Mouse (Mus musculus) T-cell, adult 2 months (primary cell): ENCODE results near the gene Tmem239.
"Not testable (repeated sequence)": the region's sequence is repeated elsewhere in the genome, so short reads cannot be mapped to it uniquely, and the experiment has no call there.

Experiments
- DNase-seq: peaks from one replicate; pipeline ENCODE4 v3.0.0; 2022; ENCODE audit warnings: low spot score

Tmem239 gene

DNA sequence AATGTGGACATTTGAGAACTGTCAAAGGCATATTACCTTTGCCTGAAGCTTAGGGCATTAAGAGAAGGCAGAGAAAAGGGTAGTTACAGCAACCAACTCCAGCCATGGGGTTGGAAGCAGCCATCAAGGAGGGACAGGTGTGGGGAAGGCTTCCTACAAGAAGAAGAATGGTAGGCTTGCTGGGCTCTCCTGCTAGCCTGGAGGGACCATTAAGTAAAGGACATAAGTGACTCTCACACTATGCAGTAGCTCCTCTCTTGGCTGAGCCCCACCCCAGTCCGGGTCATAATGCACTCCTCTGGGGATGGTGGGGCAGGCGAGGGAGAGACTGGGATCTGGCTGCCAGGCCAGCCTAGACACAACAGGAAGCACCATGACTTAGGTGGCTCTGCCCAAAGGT is at the start of gene Tmem239:
Tmem239 (plus strand) TSS at position 301 of the 400 bp plus-strand sequence.
- no peak for DNase-seq

DNA sequence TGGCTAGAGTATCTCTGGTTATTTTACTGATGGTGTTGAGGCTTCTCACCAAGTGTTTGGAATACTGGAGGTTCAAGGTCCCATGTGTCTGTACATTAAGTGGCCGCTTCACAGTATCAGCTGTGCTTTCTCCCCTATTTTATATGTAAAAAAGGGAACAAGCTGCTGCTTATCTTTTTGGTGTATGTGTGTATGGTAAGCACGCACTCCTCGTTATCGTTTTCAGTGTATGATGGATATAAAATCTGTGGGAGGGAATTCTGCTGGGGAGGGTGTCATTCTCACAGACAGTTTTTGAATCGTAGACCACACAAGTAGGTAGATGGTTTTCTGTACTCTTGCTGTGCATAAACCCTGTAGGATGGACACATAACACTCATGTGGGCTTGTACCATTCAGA is 48.7 kb upstream of the Tmem239 start:
- DNase-seq: no peak

DNA sequence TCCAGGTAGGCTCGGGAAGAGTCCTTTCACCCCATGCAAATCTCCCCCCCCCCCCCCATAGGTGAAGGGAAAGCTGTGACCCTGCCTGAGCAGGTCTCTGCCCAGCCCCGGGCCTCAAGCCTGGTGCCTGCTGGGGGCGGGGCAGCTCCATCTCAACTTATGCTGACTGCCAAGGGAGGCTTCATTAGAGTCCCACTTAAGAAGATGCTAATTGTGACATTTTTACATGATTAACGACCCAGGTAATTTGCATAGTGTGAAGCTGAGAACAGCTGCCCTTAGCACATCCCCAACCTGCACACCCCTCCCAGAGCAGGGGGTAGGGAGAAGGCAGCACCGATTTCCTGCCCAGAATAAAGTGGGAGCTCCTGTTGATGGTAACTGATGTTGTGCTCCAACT is 47.4 kb upstream of the Tmem239 start:
- DNase-seq: no peak

DNA sequence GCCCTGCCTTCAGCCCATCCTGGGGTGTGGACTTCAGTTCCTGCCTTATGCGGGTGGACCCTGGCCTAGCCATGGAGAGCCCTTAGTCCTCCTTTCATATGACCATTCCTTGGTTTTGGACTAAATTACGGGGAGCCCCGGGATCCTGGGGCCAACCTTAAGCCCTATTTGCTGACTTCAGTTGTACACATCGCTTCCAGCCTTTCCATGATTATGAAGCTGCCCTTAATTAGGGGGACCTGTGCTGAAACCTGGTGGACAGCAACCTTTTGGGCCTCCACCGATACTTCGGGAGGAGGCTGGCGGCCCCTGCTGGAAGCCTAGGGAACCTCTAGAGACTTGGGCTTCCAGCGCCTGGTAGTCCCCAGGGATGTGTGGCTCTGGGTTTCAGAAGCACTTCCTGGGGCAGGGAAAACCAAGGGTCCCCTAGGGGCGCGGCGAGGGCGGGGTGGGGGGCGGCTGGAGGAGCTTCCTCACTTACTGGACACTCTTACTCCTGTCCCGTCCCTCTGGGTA is 43.7 kb upstream of the Tmem239 start:
- DNase-seq: no peak

DNA sequence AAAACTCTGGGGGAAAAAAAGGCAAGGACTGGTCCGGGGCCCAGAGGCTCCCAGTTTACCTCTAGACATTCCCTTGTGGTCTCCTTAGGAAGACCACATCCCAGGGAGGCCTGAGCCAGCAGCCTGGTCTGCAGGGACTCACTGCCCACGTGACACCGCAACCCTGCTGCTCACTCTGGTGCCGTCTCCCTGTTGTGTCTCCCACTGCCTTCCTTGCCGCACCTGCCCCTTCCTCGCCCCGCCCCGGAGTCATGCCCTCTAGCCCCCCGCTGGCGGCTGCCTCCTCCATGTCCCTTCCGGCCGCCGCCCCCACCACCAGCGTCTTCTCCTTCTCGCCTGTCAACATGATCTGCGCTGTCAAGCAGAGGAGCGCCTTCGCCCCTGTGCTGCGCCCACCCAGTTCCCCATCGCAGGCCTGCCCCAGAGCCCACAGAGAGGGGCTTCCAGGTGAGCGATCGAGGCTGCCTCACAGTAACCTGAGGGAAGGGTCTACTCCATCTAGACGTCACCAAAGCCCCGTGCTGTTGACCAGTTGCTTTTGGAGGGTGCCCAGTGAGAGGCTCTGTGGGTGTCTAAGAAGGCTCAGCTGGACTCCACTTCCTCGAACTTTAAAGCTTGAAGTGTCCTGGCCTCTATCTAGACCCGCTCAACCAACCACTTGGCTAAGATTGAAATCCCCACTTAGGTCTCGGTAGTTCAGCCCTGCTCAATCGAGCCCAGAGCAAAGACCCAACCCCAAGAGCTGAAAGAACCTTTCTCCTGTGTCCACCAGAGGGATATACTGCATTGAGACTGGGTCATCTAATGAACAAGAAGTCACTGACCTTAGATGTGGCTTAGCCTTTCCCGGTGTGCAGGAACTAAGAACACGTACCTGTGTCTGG is 40.8 kb upstream of the Tmem239 start:
- DNase-seq: no peak

DNA sequence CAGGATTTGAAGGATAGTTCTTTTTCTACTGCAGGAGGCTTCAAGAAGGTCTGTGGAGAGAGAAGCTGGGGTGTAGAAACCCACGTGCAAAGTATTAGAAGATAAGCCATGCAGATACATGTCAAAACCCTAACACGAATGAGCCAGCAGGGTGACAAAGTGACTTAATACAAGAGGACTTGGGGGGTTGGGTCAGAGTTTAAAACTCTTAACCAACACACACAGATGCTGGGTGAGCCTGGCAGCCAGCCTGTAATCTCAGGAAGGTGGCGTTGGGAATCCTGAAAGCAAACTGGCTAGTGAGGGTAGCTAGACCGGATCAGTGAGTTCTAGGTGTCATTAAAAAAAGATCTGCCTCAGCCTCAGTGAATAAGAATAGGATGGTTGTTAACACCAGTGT is 38.9 kb upstream of the Tmem239 start:
- no peak for DNase-seq

DNA sequence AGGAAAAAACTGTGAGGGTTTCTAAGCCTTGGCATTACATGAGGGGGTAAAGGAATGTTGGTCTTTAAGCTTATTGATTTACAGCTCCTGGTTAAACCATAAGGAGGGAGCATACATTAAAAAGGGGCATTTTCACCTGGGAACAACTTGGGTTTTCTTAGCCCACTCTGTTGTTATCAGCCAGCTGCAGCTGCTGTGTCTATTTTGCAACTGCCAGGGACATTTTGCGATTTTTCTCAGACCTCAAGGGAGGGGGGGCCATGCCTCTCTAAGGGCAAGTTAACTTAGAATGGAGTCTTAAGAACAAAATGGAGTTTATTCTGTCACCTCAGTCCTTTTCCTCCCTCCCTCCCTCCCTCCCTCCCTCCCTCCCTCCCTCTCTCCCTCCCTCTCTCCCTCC is 33.3 kb upstream of the Tmem239 start:
- not testable (repeated sequence) for DNase-seq

DNA sequence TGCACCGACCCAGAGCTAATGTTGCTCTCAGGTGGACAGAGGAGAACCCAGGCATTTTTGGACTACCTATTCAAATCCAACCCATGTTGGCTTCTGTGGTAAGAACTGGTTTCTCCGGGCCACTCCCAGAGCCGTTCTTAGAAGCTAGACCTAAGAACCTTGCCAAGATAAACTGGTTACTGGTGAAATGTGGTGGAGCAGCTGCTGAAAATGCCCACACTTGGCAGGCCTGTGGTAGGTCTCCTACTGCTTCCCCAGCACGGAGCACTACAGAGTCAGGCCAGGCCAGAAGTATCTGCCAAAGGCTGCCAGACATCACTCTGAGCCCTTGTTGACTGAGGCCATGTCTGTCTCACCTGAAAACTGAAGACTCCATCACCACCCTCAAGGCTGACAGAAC is 31.3 kb upstream of the Tmem239 start:
- no peak for DNase-seq

DNA sequence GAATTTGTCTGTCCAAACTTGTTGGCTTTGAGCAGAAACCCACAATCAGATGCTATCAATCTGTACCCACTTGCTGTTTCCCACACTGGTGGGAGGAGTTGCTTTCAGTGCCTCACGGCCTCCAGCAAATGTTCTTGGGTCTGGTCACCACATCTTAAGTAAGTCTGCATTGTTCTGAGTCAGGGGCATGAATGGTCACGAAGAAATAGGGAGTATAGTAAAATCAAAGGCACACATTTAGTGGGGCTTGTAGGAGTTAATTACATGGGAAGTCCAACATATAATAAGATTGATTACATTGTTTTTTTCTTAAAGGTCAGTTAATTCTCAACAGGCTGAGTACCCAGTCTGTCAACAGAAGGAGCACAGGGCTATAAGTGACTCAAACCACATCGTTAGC is 23.1 kb upstream of the Tmem239 start:
- no peak for DNase-seq

DNA sequence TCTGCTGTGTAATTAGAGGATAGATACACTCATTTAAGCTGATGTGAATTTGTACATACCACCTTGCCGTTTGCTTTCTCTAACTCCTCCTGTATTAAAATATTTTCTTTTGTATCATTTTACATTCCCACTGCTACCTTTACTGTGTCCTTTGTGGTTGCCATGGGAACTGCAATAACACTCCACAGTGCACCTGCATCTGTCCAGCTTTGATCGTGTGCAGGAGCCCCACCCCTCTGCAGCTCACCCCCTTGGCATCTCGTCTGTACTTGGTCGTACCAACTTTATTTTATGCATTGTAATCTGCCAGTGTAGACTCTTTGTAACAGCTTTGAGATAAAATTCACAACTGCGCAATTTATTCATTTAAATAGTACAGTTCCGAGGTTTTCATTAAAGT is 22.4 kb upstream of the Tmem239 start:
- DNase-seq: no peak

DNA sequence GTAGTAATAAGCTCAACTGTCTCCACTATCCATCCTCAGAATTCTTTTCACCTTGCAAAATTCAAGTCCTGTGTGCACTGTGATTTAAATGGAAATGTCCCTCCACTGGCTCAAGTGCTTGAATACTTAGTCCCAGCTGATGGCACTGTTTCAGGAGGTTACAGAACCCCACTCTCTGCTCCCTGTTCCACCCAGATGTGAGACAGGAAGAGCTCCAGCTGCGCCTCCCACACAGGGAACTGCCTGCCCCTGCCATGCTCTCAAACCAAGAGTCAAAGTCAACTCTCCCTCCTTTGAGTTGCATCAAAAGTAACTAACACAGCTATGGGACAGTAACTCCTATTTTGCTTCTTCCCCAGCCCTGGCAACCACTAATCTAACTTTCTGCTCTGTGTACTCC is 20.1 kb upstream of the Tmem239 start:
- no peak for DNase-seq

DNA sequence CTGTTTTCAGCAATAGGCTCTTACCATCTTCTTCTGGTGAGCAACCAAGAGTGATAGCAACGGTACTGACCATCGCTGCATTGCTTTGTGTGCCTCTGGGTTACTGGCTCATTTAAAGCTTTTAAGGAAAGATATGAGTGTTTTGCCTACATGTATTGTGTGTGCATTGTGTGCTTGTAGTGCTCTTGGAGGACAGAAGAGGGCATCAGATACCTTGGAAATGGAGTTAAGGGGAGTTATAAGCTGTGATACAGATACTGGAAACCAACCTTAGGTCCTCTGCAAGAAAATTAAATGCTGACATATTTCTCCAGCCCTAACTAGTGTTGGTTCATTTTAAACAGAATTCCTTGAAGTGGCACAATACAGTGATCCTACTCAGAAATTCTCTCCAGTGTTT is 17.5 kb upstream of the Tmem239 start:
- no peak for DNase-seq

DNA sequence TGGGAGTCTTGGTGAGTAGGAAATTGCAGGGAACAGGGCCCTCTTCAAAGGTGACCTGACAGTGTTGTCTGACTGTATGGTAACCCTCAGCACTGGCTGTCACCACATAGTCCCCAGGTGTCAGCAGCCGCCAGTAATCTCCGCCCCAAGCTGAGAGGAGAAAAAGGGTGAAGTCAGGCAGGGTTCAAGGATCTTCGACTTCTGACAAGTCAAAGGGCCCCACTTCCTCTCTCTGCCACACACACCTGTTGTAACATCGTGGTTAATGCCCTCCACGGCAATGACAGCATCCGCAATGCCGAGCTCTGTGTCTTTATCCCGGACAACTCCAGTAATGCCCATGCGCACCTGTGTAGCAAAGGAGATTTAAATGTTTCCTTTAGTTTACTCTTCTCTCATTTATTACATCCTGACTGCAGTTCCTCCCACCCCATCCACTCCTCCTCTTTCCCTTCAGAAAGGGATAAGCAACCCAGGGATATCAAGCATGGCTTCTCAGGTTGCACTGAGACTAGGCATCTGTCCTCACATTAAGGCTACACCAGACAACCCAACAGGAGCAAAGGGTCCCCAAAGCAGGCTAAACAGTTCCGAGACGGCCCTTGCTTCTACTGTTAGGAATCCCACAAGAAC is 15.2 kb upstream of the Tmem239 start:
- DNase-seq: no peak

DNA sequence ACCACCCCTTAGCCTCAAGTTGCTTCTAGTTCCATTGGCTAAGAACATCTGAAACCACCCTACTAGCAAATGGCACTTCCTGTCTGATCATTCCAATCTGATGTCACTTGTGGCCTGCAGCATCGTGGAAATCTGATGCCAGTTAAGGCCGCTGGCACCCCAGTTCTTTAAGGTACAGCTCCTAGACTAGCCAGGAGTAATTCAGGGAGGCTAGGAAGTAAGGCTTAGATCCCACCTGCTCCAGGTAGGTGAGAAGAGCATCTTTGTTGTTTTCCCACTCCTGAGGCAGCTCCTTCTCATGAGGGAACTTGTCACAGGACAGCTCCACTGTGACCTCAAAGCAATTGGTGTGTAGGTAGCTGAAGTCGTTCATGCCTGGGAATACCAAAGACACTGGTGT is 13.4 kb upstream of the Tmem239 start:
- DNase-seq: no peak

DNA sequence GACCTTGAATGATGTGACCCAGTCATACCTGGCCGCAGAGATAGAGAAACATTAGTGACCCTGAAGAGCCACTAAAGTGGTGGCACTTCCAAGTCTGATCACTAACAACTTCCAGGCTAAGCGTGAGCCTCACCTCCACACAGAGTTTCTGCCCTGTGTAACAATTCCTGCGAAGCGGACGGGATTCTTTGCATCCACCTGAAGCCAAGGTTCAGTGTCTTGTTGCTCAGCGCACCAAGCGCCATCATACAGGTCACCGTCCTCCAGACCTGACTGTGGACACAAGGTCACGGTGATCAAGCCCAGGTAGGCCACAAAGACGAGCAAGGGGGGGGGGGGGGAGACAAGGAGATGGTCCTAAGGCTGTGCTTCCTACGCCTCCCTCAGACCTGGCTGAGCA is 10.6 kb upstream of the Tmem239 start:
- no peak for DNase-seq

DNA sequence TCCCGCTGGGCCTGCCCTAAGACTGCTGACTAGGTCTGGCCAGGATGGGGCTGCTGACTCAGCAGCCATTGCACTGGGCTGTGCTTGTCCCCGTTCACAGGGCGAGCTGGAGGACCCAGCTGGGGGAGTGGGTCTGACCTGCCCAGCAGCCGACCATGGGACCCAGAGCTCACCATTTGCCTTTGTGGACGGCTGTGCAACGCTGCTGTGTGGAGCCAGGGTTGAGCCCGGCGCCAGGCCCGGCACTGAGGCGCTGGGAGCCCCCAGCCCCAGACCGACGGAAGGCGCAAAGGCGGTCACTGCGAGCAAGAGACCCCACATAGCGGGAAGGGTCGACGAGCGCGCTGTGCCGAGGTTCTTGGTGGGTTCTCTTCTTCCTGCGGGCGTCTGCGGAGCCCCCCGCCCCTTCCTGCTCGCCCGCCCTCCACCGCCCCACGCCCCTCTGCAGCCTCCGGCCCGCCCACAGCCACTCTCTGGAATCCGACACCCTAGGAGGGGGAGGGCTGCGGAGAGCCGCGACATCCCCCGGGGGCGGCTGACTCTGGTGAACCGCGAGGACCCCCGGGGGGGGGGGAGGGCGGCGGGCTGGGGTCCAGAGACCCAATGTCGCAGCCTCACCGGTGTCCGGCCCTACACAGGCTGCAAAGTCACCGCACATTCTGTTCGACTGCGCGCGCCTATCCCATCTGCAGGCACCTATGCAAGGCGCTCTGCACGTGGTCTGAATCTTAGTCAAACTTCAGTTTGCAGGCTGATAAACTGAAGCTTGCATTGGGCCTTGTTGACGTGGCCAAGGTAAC is 8.9 kb upstream of the Tmem239 start, which contains the start of gene Cpxm1:
Cpxm1 (minus strand) TSS at position 389 of the 800 bp plus-strand sequence.
- no peak for DNase-seq

DNA sequence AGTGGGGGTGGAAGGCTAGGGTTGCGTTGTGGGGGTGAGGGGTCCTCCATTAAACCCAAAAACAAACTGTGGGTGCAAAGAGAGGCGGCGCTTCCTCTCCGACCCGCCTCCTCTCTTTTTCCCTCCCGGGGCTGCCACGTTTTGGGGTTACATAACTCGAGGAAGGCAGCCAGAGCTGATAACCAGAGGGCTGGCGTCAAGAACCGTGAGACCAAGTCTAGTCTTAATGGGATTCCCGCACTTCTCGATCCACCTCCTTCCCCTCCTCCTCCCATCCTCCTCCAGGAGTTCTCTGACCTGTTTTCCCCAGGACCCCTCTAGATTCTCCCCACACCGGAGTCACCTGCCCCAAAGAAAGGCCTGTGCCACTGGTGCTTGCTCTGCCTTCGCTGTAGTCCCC is 8.2 kb upstream of the Tmem239 start:
- DNase-seq: no peak

DNA sequence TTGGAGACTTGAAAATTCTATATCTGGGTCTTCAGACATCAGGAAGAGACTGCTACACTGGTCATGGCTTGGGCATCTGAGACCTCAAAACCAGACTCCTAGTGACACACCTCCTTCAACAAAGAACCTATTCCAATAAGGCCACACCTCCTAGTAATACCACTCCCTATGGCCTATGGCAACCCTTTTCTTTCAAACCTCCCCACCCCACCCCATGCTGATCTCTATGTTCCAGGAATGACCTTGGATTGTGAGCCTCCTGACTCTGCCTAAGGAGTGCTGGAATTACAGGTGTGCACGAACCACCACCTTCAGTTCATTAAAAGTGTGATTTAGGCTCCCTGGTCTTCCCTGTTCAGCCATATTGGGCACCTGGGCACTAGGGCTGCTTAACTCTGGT is 6.2 kb upstream of the Tmem239 start:
- DNase-seq: no peak

DNA sequence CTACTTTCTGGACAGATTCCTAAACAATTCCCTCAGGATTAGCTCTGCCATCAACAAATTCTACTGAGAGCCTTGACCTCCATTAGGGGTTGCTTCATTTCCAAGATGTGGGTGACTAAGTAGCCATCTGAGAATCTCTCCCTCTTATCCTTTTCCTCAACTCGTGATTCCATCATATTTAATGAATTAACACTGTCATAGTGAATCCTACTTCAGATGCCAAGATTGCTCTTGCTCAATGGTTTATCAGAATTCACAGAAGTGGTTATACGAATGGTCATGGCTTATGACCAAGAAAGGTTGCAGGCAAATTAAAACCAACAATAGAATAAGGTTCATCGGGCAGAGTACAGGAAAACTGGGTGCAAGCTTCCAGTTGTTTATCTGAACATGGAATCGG is 4.4 kb upstream of the Tmem239 start:
- DNase-seq: no peak

DNA sequence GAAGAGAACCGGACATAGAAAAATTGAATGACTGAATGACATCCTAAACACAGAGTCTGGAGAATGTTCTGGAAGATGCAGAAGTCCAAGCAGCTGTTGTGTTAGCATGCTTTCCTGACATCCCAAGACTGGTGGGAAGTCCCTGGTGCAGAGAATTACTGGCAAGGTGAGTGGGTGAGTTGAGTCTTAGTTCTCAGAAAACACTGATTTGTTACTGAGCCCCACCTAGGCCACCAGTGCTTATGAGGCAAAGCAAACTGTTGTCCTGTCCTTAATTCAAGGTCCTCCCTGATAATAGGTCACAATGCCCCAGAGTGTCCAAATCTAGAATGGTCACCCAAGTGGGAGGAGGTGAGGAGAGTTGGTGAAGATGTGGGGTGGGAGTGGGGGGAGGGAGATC is 1.3 kb upstream of the Tmem239 start, which contains the start of the genes Gm28372 and 1700020A23Rik:
Gm28372 (plus strand) TSS at position 301 of the 400 bp plus-strand sequence.
1700020A23Rik (plus strand) TSS at position 321 of the 400 bp plus-strand sequence.
- no peak for DNase-seq

DNA sequence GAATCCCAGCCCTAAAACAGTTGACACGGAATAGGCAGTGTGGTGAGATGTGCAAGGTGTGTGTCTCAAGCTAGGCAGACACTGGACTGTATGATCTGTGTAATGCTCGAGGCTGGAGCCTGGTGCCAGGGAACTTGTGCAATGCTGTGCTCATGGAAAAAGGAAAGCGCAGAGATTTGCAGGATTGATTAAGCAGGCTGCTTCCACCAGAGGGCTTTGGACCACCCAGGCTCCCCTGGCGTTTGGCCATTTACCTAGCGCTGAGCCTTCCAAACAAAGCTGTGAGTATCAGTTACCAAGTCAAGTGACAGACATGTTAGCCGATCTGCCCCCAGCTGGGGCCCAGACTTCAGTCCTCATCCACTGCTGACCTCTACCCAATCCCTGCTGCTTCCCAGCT is 1.9 kb downstream of the Tmem239 start:
- DNase-seq: no peak
